Mouse (Mus musculus) neural tube, embryonic 15.5 days (tissue): Measurements from ENCODE around the gene Hcfc1r1. TPM values are rescaled to one million over a fixed set of nuclear protein-coding genes. Genes with fewer than 3 reads are reported as not detected.

Experiments
- ATAC-seq: fragments of 200-750 bp; cut with Nextera tagmentation; 2 replicates; pipeline ENCODE4 v1.8.0; 2017; ENCODE audit warnings: mild to moderate bottlenecking, moderate TSS enrichment, moderate library complexity; ENCODE audit not compliant: low FRiP score
- H3K27ac ChIP-seq: fragments of 300-500 bp; sonication (generic); replicated peaks from 2 replicates; pipeline ENCODE4 v1.5.1; 2015; ENCODE audit warnings: mild to moderate bottlenecking, inconsistent platforms
- H3K27me3 ChIP-seq: fragments of 300-500 bp; sonication (generic); replicated peaks from 2 replicates; pipeline ENCODE4 v1.6.1; 2015; ENCODE audit warnings: inconsistent platforms
- H3K36me3 ChIP-seq: fragments of 300-500 bp; sonication (generic); 2 replicates; pipeline ENCODE4 v1.6.1; 2015; ENCODE audit warnings: inconsistent platforms
- H3K4me1 ChIP-seq: fragments of 300-500 bp; sonication (generic); 2 replicates; pipeline ENCODE4 v1.6.1; 2015; ENCODE audit warnings: inconsistent platforms
- H3K4me2 ChIP-seq: fragments of 300-500 bp; sonication (generic); 2 replicates; pipeline ENCODE4 v1.6.1; 2015; ENCODE audit warnings: inconsistent platforms, mild to moderate bottlenecking, moderate library complexity
- H3K4me3 ChIP-seq: fragments of 300-500 bp; sonication (generic); replicated peaks from 2 replicates; pipeline ENCODE4 v1.5.1; 2015; ENCODE audit warnings: mild to moderate bottlenecking, inconsistent platforms
- H3K9ac ChIP-seq: fragments of 300-500 bp; sonication (generic); replicated peaks from 2 replicates; pipeline ENCODE4 v1.6.1; 2015; ENCODE audit warnings: mild to moderate bottlenecking, inconsistent platforms
- H3K9me3 ChIP-seq: fragments of 300-500 bp; sonication (generic); replicated peaks from 2 replicates; pipeline ENCODE4 v1.6.1; 2016; ENCODE audit warnings: inconsistent platforms
- WGBS: fragments of 180-500 bp; shearing (Covaris S2); methylation state at CpG from one replicate; pipeline ENCODE4 v1.1.7; 2015; ENCODE audit warnings: mixed read lengths; 5-methylcytosine and 5-hydroxymethylcytosine counted together
- polyA plus RNA-seq: library from polyadenylated mRNA; unstranded; fragments of >200 nt; fragmentation: Nextera tagmentation; extraction: Ambion mirVana; gene quantifications from 2 replicates; pipeline ENCODE4 v1.2.1, GENCODE M21; 2015

Hcfc1r1 gene
- polyA plus RNA-seq, 1 experiment from 2014 or later, result 149 TPM

DNA sequence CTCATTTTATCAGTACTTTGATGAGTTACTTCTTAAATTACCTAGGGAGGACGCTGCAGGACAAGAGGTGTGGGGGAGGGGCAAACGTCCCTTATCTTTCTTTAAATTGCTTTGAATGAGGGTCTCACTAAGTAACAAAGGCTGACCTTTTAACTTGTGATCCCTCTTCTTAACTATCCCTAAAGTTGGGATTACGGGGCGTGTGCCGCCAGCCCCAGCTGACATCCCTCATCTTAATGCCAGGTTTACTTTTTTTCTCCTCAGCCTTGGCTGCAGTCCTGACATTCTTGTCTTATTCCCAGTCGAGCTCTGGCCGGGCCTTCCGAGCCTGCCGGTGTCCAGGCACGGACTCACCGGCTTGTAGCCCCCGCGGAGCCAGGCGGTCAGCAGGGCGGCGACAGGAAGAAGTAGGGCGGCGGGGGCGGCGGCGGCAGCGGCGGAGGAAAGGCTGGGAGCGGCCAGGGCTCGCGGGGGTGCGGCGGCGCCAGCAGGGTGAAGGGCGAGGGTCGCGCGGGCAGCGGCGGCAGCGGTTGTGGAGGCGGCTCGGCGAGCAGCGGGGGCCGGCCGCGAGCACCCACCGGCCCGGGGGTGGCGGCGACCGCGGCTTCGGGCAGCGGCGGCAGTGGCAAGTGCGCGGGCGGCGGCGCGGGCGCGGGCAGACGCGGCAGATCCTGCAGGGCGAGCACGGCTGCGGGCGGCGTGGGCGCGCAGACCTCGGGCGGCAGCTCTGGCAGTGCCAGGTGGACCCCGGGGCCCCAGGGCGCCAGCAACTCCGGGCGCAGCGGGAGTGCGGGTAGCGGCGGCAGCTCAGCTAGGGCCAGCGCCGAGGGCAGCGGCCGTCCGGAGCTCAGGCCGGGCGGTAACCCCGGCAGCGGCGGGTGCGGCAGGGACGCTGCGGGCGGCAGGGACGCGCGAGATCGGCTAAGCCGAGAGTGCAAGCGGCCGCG lies 26.0 kb downstream of the Hcfc1r1 start:
- Histone ChIP-seq H3K9me3 (no peaks in the 10 kb centered on the region), H3K36me3 (no peaks in the 10 kb centered on the region), H3K4me3 (peak overlapping the region; percentile 54), H3K9ac (peak overlapping the region; percentile 60), H3K4me1 (peaks cover 12% of the 10 kb centered on the region), H3K27me3 (peaks cover 35% of the 10 kb centered on the region), H3K27ac (peak overlapping the region; percentile 49), H3K4me2 (peak overlapping the region; percentile 98)
- under 1% methylated on average over 85 of the region's 101 CpGs for WGBS
- ATAC-seq, result peak; percentile 69

DNA sequence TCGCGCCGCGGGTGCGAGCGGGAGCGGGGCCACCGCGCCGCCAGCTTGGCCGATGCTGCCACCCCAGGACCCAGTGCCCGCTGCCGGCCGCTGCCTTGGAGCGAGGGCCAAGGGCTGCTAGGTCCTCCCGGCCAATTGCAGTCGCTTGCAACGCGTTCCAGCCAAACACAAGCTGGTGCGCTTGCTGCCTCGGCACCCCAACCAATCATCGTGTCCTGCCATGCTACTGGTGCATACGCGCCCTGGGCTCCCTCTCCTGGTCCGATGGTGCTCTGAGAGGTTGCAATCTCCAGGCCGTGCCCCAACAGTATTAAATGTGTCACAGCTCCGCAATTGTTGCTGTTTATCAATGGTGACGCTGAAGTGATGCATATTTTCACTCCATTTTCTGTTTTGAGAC lies 26.7 kb downstream of the Hcfc1r1 start:
- H3K27ac ChIP-seq, result peak overlapping the region; percentile 49
- H3K4me2 ChIP-seq, result peak overlapping the region; percentile 98
- WGBS, result 1% methylated on average over 27 of the region's 28 CpGs
- peak overlapping the region; percentile 60 for H3K9ac ChIP-seq
- no peaks in the 10 kb centered on the region for H3K9me3 ChIP-seq
- ATAC-seq, result peak; percentile 96
- peaks cover 35% of the 10 kb centered on the region for H3K27me3 ChIP-seq
- peak overlapping the region; percentile 54 for H3K4me3 ChIP-seq
- no peaks in the 10 kb centered on the region for H3K36me3 ChIP-seq
- H3K4me1 ChIP-seq, result peaks cover 12% of the 10 kb centered on the region

DNA sequence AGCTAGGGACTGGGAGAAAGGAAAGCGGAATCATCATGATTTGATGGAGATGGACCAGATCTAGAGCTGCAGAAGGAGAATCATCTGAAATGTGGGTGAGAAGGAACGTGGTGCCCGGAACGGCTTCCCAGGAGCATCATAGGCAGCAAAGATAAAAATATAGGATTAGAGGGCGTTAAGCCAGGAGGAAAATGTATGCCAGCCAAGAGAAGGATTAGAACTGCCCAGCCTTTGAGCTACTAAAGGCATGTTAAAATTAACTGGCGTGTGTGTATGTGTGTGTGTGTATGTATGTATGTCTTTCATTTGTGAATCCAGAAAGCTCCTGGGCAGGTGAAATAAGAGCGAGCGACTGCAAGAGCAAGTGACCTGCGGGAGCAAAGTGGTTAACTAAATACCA lies 29.9 kb downstream of the Hcfc1r1 start:
- peaks cover 20% of the 10 kb centered on the region for H3K27me3 ChIP-seq
- WGBS, result 90% methylated on average over 9 of the region's 9 CpGs
- ATAC-seq, result no peak

DNA sequence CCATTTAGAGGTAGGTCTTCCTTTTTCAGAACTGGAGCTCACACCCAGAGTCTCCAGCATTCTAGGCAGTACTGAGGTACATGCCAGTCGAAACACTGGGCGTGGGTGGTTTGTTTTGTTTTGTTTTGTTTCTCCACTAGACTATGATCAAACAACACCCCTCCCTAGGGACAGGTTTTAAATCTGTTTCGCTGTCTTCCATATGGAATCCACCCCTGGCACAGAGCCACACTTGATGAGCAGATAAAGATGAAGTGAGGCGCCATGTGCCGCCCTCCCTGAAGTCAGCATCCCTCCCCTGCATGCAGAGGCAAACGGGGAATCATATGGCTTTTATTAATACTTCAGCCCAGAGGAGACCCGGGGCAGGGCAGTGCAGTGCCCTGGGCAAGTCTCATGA lies 31.3 kb downstream of the Hcfc1r1 start:
- Histone ChIP-seq H3K9ac (no peak overlapping the region), H3K36me3 (no peaks in the 10 kb centered on the region), H3K27ac (no peak overlapping the region), H3K4me3 (no peak overlapping the region), H3K4me1 (peaks cover 4% of the 10 kb centered on the region), H3K27me3 (peaks cover 10% of the 10 kb centered on the region), H3K4me2 (no peak overlapping the region), H3K9me3 (no peaks in the 10 kb centered on the region)
- WGBS, result 42% methylated on average over 7 of the region's 7 CpGs
- no peak for ATAC-seq

More for the DNA sequence above, 29.9 kb downstream of the Hcfc1r1 start:
- no peak overlapping the region for H3K9ac ChIP-seq
- H3K36me3 ChIP-seq, result no peaks in the 10 kb centered on the region
- H3K4me1 ChIP-seq, result peaks cover 12% of the 10 kb centered on the region
- no peaks in the 10 kb centered on the region for H3K9me3 ChIP-seq
- no peak overlapping the region for H3K4me2 ChIP-seq
- no peak overlapping the region for H3K4me3 ChIP-seq
- H3K27ac ChIP-seq, result no peak overlapping the region

DNA sequence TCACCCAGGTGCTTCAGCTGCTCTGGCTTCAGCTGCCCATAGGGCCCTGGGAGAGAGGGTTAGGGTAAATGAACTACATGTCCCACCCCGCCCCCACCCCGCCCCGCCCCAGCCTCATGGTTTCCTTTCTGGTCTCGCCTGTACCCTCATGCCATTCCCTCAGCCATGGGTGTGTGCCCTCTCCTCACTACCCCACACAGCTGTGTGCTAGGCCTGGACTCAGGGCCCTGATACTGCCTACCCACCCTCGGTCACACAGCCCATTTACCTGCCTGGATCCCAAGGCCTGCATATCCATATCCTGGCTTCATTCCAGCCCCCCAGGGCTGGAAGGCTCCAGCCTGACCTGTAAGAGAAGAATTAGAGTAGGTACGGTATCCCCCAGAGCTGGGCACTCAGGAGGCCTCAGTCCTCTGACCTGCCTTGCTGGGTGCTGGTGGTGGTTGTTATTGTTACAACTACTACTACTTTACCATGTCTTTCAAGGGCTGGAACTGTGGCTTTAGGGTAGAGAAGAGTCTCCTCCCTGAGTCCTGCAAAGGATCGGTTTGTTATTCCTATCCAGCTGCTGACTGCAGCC lies 32.2 kb downstream of the Hcfc1r1 start:
- no peak overlapping the region for H3K4me3 ChIP-seq
- H3K4me1 ChIP-seq, result no peaks in the 10 kb centered on the region
- no peaks in the 10 kb centered on the region for H3K9me3 ChIP-seq
- H3K27ac ChIP-seq, result no peak overlapping the region
- H3K9ac ChIP-seq, result no peak overlapping the region
- WGBS, result 81% methylated on average over 7 of the region's 7 CpGs
- no peaks in the 10 kb centered on the region for H3K36me3 ChIP-seq
- no peak overlapping the region for H3K4me2 ChIP-seq
- peaks cover 10% of the 10 kb centered on the region for H3K27me3 ChIP-seq
- no peak for ATAC-seq

DNA sequence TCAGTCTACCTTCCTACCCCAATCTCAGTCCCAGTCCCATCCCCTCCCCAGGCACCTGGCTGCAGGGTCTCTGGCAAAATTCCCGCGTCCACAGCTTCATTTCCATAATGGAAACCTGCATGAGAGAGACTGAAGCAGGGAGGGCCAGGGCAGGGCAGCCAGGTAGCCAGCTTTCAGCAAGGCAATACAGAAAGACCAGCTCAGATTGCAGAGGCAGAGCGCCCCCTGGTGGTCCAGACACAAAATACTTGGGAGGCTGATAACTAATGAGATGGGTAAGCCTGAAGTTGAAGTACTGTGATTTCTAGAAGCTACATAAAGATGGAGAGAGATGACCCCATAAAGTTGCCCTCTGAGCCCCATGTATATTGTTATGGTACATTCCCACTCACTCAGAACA lies 32.8 kb downstream of the Hcfc1r1 start:
- peaks cover 10% of the 10 kb centered on the region for H3K27me3 ChIP-seq
- H3K4me2 ChIP-seq, result no peak overlapping the region
- H3K4me3 ChIP-seq, result no peak overlapping the region
- no peaks in the 10 kb centered on the region for H3K36me3 ChIP-seq
- WGBS, result 0% methylated on average over 3 of the region's 3 CpGs
- no peak overlapping the region for H3K9ac ChIP-seq
- H3K27ac ChIP-seq, result no peak overlapping the region
- no peak for ATAC-seq
- no peaks in the 10 kb centered on the region for H3K9me3 ChIP-seq
- H3K4me1 ChIP-seq, result no peaks in the 10 kb centered on the region

DNA sequence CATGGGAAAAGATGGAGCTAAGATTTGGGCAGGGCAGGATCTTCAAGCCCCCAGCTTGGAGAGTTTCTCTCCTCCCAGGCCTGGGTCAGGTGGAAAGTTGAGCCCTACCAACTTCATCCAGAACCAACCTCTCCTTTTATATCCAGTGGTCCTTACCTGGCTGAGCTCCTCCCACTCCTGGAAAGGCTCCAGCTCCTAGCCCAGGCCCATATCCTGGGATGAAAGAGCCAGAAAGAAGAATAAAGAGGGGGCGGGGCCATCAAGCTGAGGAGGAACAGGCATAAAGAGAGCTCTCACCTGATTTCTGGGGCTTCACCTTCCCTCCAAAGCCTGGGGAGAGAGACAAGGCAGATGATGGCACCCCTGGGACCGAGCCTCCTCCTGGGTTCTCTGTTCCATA lies 43.6 kb downstream of the Hcfc1r1 start:
- H3K27me3 ChIP-seq, result 0 out of 2 replicates have a peak, but pooled peaks cover 2% of the 10 kb centered on the region
- ATAC-seq, result no peak
- no peak overlapping the region for H3K4me3 ChIP-seq
- no peaks in the 10 kb centered on the region for H3K36me3 ChIP-seq
- no peak overlapping the region for H3K4me2 ChIP-seq
- H3K9me3 ChIP-seq, result no peaks in the 10 kb centered on the region
- WGBS, result 63% methylated on average over 2 of the region's 2 CpGs
- H3K4me1 ChIP-seq, result no peaks in the 10 kb centered on the region
- H3K27ac ChIP-seq, result no peak overlapping the region
- no peak overlapping the region for H3K9ac ChIP-seq

DNA sequence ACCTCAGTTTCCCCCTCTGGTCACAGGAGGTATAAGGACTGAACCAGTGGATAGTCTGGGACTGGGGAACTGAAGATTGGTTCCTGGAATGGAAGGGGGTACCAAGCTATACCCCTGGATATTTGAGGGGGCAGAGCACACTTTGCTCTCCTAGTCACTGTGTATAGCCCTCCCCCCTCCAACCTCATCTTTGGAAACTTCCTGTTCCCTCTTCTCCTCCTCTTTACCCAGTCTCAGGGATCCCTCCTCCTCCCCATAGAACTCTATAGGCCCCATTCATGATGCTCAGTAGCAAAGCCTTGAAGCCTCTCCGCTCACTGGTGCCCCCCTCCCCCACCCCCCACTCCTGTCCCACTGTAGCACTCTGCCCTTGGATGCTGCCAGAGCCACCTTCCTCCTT lies 46.1 kb downstream of the Hcfc1r1 start:
- H3K36me3 ChIP-seq, result no peaks in the 10 kb centered on the region
- 0 out of 2 replicates have a peak, but pooled peaks cover under 1% of the 10 kb centered on the region for H3K27me3 ChIP-seq
- no peak for ATAC-seq
- H3K27ac ChIP-seq, result no peak overlapping the region
- H3K4me1 ChIP-seq, result no peaks in the 10 kb centered on the region
- no peak overlapping the region for H3K4me2 ChIP-seq
- H3K4me3 ChIP-seq, result no peak overlapping the region
- 0% methylated on average over 1 of the region's 1 CpGs for WGBS
- H3K9me3 ChIP-seq, result no peaks in the 10 kb centered on the region
- H3K9ac ChIP-seq, result no peak overlapping the region

DNA sequence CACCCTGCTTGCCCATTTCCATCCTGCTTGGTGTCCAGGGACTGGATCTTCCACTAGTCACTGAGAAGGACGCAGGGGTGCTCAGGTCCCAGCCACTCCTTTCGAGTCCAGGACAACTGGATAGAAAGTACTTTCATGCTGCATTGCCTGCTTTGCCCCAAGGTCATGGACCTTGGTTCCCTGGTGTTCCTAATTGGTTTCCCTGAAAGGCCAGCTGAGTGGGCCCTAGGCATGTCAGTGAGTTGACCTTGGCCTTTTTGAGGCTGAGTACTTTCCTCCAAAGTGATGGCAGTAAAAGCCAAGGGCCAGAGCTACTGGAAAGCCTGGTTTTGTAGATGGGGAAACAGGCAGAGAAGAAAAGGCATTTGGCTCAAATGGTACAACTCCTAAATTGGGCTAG lies 48.5 kb downstream of the Hcfc1r1 start:
- 83% methylated on average over 2 of the region's 2 CpGs for WGBS
- no peak for ATAC-seq

DNA sequence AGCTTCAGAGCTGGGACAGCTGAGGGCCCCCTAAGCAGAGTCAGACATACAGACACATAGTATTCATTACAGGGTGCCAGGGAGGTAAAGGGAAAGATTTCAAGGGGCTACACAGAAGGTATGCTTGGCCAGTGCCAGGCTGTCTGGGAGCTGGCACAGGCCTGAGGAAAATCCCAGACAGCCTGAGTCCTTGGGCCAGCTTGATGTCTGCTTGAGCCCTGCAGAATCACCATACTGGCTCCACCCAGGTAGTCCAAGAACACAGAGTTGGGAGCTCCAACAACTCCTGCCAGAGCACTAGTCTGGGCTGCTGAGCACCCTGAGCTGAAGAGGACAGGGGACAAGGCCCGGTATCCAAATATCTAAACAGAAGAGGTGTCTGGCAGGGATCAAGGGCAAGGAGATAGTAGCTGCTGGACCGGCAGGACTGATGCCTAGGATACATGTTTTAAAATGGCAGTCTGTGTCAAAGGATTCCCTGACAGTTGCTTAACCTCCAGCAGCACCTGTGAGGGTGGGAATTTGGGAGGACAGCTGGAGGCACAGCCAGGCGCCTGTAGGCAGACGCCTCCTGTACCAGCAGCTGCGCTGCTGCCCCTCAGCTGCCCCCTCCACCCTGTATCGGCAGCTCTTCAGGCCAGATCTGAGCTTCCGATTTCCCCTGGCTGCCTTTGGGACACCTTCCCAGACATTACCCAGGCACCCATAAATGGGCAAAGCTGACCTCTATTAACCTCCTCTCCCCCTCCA lies 49.2 kb downstream of the Hcfc1r1 start, which contains the start of gene 1520401A03Rik:
TSS of gene 1520401A03Rik (minus strand) at position 408 of the 750 bp plus-strand sequence.
- ATAC-seq, result no peak
- 74% methylated on average over 7 of the region's 7 CpGs for WGBS
- H3K27ac ChIP-seq, result no peak within 1 kb of the TSS
- H3K27me3 ChIP-seq, result no peaks in the 10 kb centered on the region
- H3K4me3 ChIP-seq, result no peak within 1 kb of the TSS
- no peaks in the 10 kb centered on the region for H3K9me3 ChIP-seq
- peaks cover 11% of the 10 kb centered on the region for H3K4me1 ChIP-seq
- no peaks in the 10 kb centered on the region for H3K36me3 ChIP-seq
- no peak within 1 kb of the TSS for H3K4me2 ChIP-seq
- no peak within 1 kb of the TSS for H3K9ac ChIP-seq

More for the DNA sequence above, 48.5 kb downstream of the Hcfc1r1 start:
- Histone ChIP-seq H3K27ac (no peak overlapping the region), H3K4me3 (no peak overlapping the region), H3K9ac (no peak overlapping the region), H3K27me3 (no peaks in the 10 kb centered on the region), H3K36me3 (no peaks in the 10 kb centered on the region), H3K4me1 (peaks cover 9% of the 10 kb centered on the region), H3K4me2 (no peak overlapping the region), H3K9me3 (no peaks in the 10 kb centered on the region)
